Mouse (Mus musculus): ENCODE measurements around the gene Dnajb8. TPM values are rescaled to one million over a fixed set of nuclear protein-coding genes. Genes with fewer than 3 reads are reported as not detected.

The Dnajb8 gene
- polyA plus RNA-seq, 1 experiment, result not detected

DNA sequence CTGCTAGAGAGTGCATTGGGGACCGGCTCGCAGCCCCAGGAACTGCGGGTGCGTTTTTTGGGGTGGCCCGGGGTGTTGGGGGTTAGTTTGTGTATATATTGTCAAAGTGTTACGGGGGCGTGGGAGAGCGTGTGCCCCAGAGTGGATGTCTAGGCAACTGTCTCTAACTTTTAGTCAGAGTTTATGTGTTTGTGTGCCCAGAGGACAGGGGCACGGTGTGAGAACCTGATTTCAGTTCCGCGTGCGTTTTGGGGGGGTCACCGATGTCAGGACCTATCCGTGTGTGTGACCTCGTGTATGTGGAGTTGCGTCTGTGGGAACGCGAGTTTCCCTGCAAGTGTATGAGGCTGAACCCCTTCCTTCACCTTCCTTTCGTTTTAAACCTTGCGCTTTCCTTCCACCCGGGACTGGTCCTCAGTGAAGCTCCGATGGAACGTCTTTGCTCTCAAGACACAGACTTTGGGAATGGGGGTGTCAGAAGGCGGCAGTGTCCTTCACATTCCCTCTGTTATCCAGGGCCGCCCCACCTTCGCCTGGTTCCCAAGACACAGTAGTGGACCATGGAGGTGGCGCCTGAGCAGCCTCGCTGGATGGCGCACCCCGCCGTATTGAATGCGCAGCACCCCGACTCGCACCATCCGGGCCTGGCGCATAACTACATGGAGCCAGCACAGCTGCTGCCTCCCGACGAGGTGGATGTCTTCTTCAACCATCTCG, 22.9 kb upstream of the Dnajb8 start:
- TF ChIP-seq CTCF (IDR thresholded peaks at IDR 0.05; ENCODE audit: borderline replicate concordance, insufficient read depth, low read length), result no peak
- TF ChIP-seq POLR2A (IDR thresholded peaks at IDR 0.05; ENCODE audit: low read depth, low read length), result no peak
- H3K4me1 ChIP-seq (ENCODE audit: control insufficient read depth, insufficient read depth, low read length), result peaks cover 4% of the 10 kb centered on the region; the same call in 1 of the 2 replicates
- H3K27ac ChIP-seq (ENCODE audit: insufficient read depth, low read length), result no peak overlapping the region
- peak overlapping the region; percentile 52 for H3K4me3 ChIP-seq (ENCODE audit: insufficient read depth, low read length)

GRCm38 (mm10) chr6:88199718-88200692, 22.1 kb upstream of the Dnajb8 start:
- H3K27ac ChIP-seq (ENCODE audit: insufficient read depth, low read length), result no peak overlapping the region
- TF ChIP-seq CTCF (IDR thresholded peaks at IDR 0.05; ENCODE audit: borderline replicate concordance, insufficient read depth, low read length) (no peak), POLR2A (IDR thresholded peaks at IDR 0.05; ENCODE audit: low read depth, low read length) (no peak)
- H3K4me3 ChIP-seq (ENCODE audit: insufficient read depth, low read length), result peak overlapping the region; percentile 52
- peaks cover 7% of the 10 kb centered on the region; the same call in 1 of the 2 replicates for H3K4me1 ChIP-seq (ENCODE audit: control insufficient read depth, insufficient read depth, low read length)

GRCm38 (mm10) chr6:88200693-88201609, 21.1 kb upstream of the Dnajb8 start:
- TF ChIP-seq CTCF (IDR thresholded peaks at IDR 0.05; ENCODE audit: borderline replicate concordance, insufficient read depth, low read length) (no peak), POLR2A (IDR thresholded peaks at IDR 0.05; ENCODE audit: low read depth, low read length) (no peak)
- no peak overlapping the region for H3K27ac ChIP-seq (ENCODE audit: insufficient read depth, low read length)
- peaks cover 9% of the 10 kb centered on the region; the same call in 1 of the 2 replicates for H3K4me1 ChIP-seq (ENCODE audit: control insufficient read depth, insufficient read depth, low read length)
- no peak overlapping the region for H3K4me3 ChIP-seq (ENCODE audit: insufficient read depth, low read length)

GRCm38 (mm10) chr6:88201926-88202700, 20.0 kb upstream of the Dnajb8 start:
- Histone ChIP-seq H3K4me3 (ENCODE audit: insufficient read depth, low read length) (no peak overlapping the region), H3K4me1 (ENCODE audit: control insufficient read depth, insufficient read depth, low read length) (peaks cover 9% of the 10 kb centered on the region; the same call in 1 of the 2 replicates), H3K27ac (ENCODE audit: insufficient read depth, low read length) (no peak overlapping the region)
- no peak for TF ChIP-seq POLR2A (IDR thresholded peaks at IDR 0.05; ENCODE audit: low read depth, low read length)
- no peak for TF ChIP-seq CTCF (IDR thresholded peaks at IDR 0.05; ENCODE audit: borderline replicate concordance, insufficient read depth, low read length)

GRCm38 (mm10) chr6:88202921-88203690, 19.0 kb upstream of the Dnajb8 start:
- no peak for TF ChIP-seq POLR2A (IDR thresholded peaks at IDR 0.05; ENCODE audit: low read depth, low read length)
- no peak for TF ChIP-seq CTCF (IDR thresholded peaks at IDR 0.05; ENCODE audit: borderline replicate concordance, insufficient read depth, low read length)
- Histone ChIP-seq H3K27ac (ENCODE audit: insufficient read depth, low read length) (peak overlapping the region; percentile 86), H3K4me3 (ENCODE audit: insufficient read depth, low read length) (no peak overlapping the region), H3K4me1 (ENCODE audit: control insufficient read depth, insufficient read depth, low read length) (peaks cover 9% of the 10 kb centered on the region; the same call in 1 of the 2 replicates)

- peak overlapping the region; percentile 86 for H3K27ac ChIP-seq (ENCODE audit: insufficient read depth, low read length)
- H3K4me3 ChIP-seq (ENCODE audit: insufficient read depth, low read length), result no peak overlapping the region
- H3K4me1 ChIP-seq (ENCODE audit: control insufficient read depth, insufficient read depth, low read length), result peaks cover 9% of the 10 kb centered on the region; the same call in 1 of the 2 replicates
- TF ChIP-seq POLR2A (IDR thresholded peaks at IDR 0.05; ENCODE audit: low read depth, low read length) (no peak), CTCF (IDR thresholded peaks at IDR 0.05; ENCODE audit: borderline replicate concordance, insufficient read depth, low read length) (no peak)
These were observed 18.2 kb upstream of the Dnajb8 start for GRCm38 (mm10) chr6:88203791-88204405.

DNA sequence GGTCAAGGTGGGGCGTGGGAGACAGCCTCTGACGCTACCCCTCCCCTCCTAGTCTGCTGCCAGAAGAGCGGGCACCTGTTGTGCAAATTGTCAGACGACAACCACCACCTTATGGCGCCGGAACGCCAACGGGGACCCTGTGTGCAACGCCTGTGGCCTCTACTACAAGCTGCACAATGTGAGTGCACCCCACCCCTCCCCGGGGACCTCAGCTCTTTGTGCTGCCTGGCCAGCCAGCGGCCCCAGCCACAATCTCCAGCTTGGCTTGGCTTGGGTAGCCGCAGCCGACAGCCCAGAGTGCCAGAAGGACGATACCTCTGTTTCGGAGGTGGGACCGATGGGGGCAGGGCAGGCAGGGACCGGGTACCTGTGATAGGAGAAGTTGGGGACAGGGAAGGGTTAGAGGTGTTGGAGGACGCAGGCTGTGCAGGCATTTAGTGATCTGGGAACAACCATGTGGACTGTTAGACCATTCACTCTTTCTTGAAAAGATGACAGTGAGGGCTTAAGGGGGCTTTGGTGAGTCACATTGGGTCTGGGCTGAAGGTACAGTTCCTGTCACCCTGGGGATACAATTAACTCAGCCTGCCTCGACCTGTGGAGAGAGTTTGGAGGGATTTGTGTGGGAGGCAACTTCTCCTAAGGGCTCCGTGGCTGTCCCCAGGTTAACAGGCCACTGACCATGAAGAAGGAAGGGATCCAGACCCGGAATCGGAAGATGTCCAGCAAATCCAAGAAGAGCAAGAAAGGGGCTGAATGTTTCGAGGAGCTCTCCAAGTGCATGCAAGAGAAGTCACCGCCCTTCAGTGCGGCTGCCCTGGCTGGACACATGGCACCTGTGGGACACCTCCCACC, 17.3 kb upstream of the Dnajb8 start:
- H3K4me3 ChIP-seq (ENCODE audit: insufficient read depth, low read length), result no peak overlapping the region

More for the DNA sequence above, 17.3 kb upstream of the Dnajb8 start:
- Histone ChIP-seq H3K27ac (ENCODE audit: insufficient read depth, low read length) (no peak overlapping the region), H3K4me1 (ENCODE audit: control insufficient read depth, insufficient read depth, low read length) (peaks cover 9% of the 10 kb centered on the region; the same call in 1 of the 2 replicates)
- TF ChIP-seq CTCF (IDR thresholded peaks at IDR 0.05; ENCODE audit: borderline replicate concordance, insufficient read depth, low read length) (no peak), POLR2A (IDR thresholded peaks at IDR 0.05; ENCODE audit: low read depth, low read length) (no peak)
